Mouse (Mus musculus): ENCODE measurements around the gene Zfp2. TPM values are rescaled to one million over a fixed set of nuclear protein-coding genes. Genes with fewer than 3 reads are reported as not detected.

Zfp2 gene
- polyA plus RNA-seq, 1 experiment from 2014 or later = 18.2 TPM

GRCm38 (mm10) chr11:50886231-50886932 lies 29.6 kb downstream of the Zfp2 start:
- WGBS = 34% methylated on average over 8 of the region's 8 CpGs
- H3K4me3 ChIP-seq (ENCODE audit: low read length) = peak overlapping the region; percentile 54
- H3K27ac ChIP-seq (ENCODE audit: low read length) = no peak overlapping the region
- ATAC-seq (ENCODE audit: low FRiP score, low TSS enrichment) = no peak
- H3K4me2 ChIP-seq (replicated peaks; ENCODE audit: low read depth, low read length) = peak overlapping the region; percentile 70
- peaks cover 8% of the 10 kb centered on the region; the same call in 1 of the 2 replicates for H3K4me1 ChIP-seq (ENCODE audit: insufficient read depth, low read length)
- peaks cover 16% of the 10 kb centered on the region for H3K36me3 ChIP-seq (ENCODE audit: insufficient read depth, low read length)
- H3K9ac ChIP-seq (replicated peaks; ENCODE audit: low read length) = peak overlapping the region; percentile 73
- no peaks in the 10 kb centered on the region for H3K27me3 ChIP-seq (ENCODE audit: insufficient read depth, low read length)
- H3K9me3 ChIP-seq (ENCODE audit: low read length) = no peaks in the 10 kb centered on the region

GRCm38 (mm10) chr11:50883756-50884155 lies 32.2 kb downstream of the Zfp2 start:
- no peaks in the 10 kb centered on the region for H3K27me3 ChIP-seq (ENCODE audit: insufficient read depth, low read length)
- H3K4me3 ChIP-seq (ENCODE audit: low read length) = no peak overlapping the region
- peaks cover 36% of the 10 kb centered on the region for H3K36me3 ChIP-seq (ENCODE audit: insufficient read depth, low read length)
- H3K4me1 ChIP-seq (ENCODE audit: insufficient read depth, low read length) = peaks cover 8% of the 10 kb centered on the region; the same call in 1 of the 2 replicates
- no peaks in the 10 kb centered on the region for H3K9me3 ChIP-seq (ENCODE audit: low read length)
- no peak overlapping the region for H3K27ac ChIP-seq (ENCODE audit: low read length)
- no peak overlapping the region for H3K4me2 ChIP-seq (replicated peaks; ENCODE audit: low read depth, low read length)
- 80% methylated on average over 3 of the region's 3 CpGs for WGBS
- H3K9ac ChIP-seq (replicated peaks; ENCODE audit: low read length) = no peak overlapping the region
- no peak for ATAC-seq (ENCODE audit: low FRiP score, low TSS enrichment)

- Histone ChIP-seq H3K27me3 (ENCODE audit: insufficient read depth, low read length) (no peaks in the 10 kb centered on the region), H3K9ac (replicated peaks; ENCODE audit: low read length) (no peak overlapping the region), H3K36me3 (ENCODE audit: insufficient read depth, low read length) (peaks cover 64% of the 10 kb centered on the region), H3K4me2 (replicated peaks; ENCODE audit: low read depth, low read length) (no peak overlapping the region), H3K9me3 (ENCODE audit: low read length) (peaks cover 20% of the 10 kb centered on the region), H3K4me1 (ENCODE audit: insufficient read depth, low read length) (no peaks in the 10 kb centered on the region), H3K27ac (ENCODE audit: low read length) (no peak overlapping the region), H3K4me3 (ENCODE audit: low read length) (no peak overlapping the region)
- no peak for ATAC-seq (ENCODE audit: low FRiP score, low TSS enrichment)
- 92% methylated on average over 3 of the region's 3 CpGs for WGBS
These were observed 37.3 kb downstream of the Zfp2 start for GRCm38 (mm10) chr11:50878641-50879040.

GRCm38 (mm10) chr11:50850989-50851601 lies 64.9 kb downstream of the Zfp2 start:
- Histone ChIP-seq H3K36me3 (ENCODE audit: insufficient read depth, low read length) (no peaks in the 10 kb centered on the region), H3K4me3 (ENCODE audit: low read length) (peak overlapping the region; percentile 47), H3K27ac (ENCODE audit: low read length) (no peak overlapping the region), H3K4me2 (replicated peaks; ENCODE audit: low read depth, low read length) (peak overlapping the region; percentile 76), H3K4me1 (ENCODE audit: insufficient read depth, low read length) (peaks cover 9% of the 10 kb centered on the region), H3K9me3 (ENCODE audit: low read length) (no peaks in the 10 kb centered on the region), H3K27me3 (ENCODE audit: insufficient read depth, low read length) (peaks cover 52% of the 10 kb centered on the region), H3K9ac (replicated peaks; ENCODE audit: low read length) (peak overlapping the region; percentile 39; the same call in 1 of the 2 replicates)
- ATAC-seq (ENCODE audit: low FRiP score, low TSS enrichment) = peak; percentile 69
- under 1% methylated on average over 70 of the region's 72 CpGs for WGBS

- Histone ChIP-seq H3K27ac (ENCODE audit: low read length) (no peak within 1 kb of the TSS), H3K4me2 (replicated peaks; ENCODE audit: low read depth, low read length) (peak within 1 kb of the TSS; percentile 76), H3K4me1 (ENCODE audit: insufficient read depth, low read length) (peaks cover 9% of the 10 kb centered on the region), H3K4me3 (ENCODE audit: low read length) (peak within 1 kb of the TSS; percentile 47), H3K27me3 (ENCODE audit: insufficient read depth, low read length) (peaks cover 52% of the 10 kb centered on the region), H3K9ac (replicated peaks; ENCODE audit: low read length) (peak within 1 kb of the TSS; percentile 39; the same call in 1 of the 2 replicates), H3K9me3 (ENCODE audit: low read length) (no peaks in the 10 kb centered on the region), H3K36me3 (ENCODE audit: insufficient read depth, low read length) (no peaks in the 10 kb centered on the region)
- WGBS = under 1% methylated on average over 11 of the region's 11 CpGs
- no peak for ATAC-seq (ENCODE audit: low FRiP score, low TSS enrichment)
These were observed 65.7 kb downstream of the Zfp2 start, which contains the start of gene Grm6 for GRCm38 (mm10) chr11:50850177-50850735. Grm6 (plus strand) TSS chr11:50850685.

DNA sequence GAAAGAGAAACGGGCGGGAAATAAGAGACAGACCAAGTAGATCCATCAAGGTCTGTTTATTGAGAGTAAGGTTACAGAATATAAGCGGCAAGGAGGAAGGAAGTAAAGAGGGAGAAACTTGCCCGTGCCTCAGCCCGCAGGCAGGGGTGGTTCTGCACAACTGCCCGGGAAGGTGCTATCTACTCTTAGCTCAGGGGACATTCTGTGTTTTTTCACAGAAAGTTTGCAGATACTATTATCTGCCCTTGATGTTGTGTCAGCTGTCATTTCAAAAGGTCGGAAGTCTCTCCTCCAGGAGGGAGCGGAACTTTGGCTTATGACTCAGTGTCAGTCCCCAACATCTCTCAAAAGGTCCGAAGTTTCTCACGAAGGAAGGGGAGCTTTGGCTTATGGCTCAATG lies 66.7 kb downstream of the Zfp2 start:
- no peak for ATAC-seq (ENCODE audit: low FRiP score, low TSS enrichment)
- peaks cover 52% of the 10 kb centered on the region for H3K27me3 ChIP-seq (ENCODE audit: insufficient read depth, low read length)
- H3K4me1 ChIP-seq (ENCODE audit: insufficient read depth, low read length) = peaks cover 9% of the 10 kb centered on the region
- no peaks in the 10 kb centered on the region for H3K36me3 ChIP-seq (ENCODE audit: insufficient read depth, low read length)
- H3K9me3 ChIP-seq (ENCODE audit: low read length) = no peaks in the 10 kb centered on the region
- H3K9ac ChIP-seq (replicated peaks; ENCODE audit: low read length) = no peak overlapping the region
- 3% methylated on average over 10 of the region's 10 CpGs for WGBS
- no peak overlapping the region for H3K27ac ChIP-seq (ENCODE audit: low read length)
- no peak overlapping the region for H3K4me3 ChIP-seq (ENCODE audit: low read length)
- H3K4me2 ChIP-seq (replicated peaks; ENCODE audit: low read depth, low read length) = no peak overlapping the region

Other genes starting within 250 kb of the Zfp2 start
- 27.6 and 29.3 TPM in 2 replicates for gene Zfp354c, start 88.4 kb downstream of the Zfp2 start, polyA plus RNA-seq (2015; fragmentation: Nextera tagmentation; extraction: Ambion mirVana)
- gene Zfp879, start 74.6 kb downstream of the Zfp2 start, polyA plus RNA-seq (2015; fragmentation: Nextera tagmentation; extraction: Ambion mirVana) = 0.72 and 1.0 TPM in 2 replicates
- gene Grm6, start 65.5 kb downstream of the Zfp2 start, polyA plus RNA-seq (2015; fragmentation: Nextera tagmentation; extraction: Ambion mirVana) = 0.10 TPM in 1 of 2 replicates, not detected in the other
- 8.6 and 9.6 TPM in 2 replicates for gene Zfp454, start 28.5 kb downstream of the Zfp2 start, polyA plus RNA-seq (2015; fragmentation: Nextera tagmentation; extraction: Ambion mirVana)
- gene Zfp354b, start 15.5 kb upstream of the Zfp2 start, polyA plus RNA-seq (2015; fragmentation: Nextera tagmentation; extraction: Ambion mirVana) = 1.7 and 1.9 TPM in 2 replicates
- gene 4933414I15Rik, start 27.6 kb upstream of the Zfp2 start, polyA plus RNA-seq (2015; fragmentation: Nextera tagmentation; extraction: Ambion mirVana) = not detected in 2 replicates
- not detected in 2 replicates for gene Prop1, start 37.6 kb upstream of the Zfp2 start, polyA plus RNA-seq (2015; fragmentation: Nextera tagmentation; extraction: Ambion mirVana)
- gene Olfr1378, start 50.4 kb upstream of the Zfp2 start, polyA plus RNA-seq (2015; fragmentation: Nextera tagmentation; extraction: Ambion mirVana) = not detected in 2 replicates
- gene Olfr1377, start 65.8 kb upstream of the Zfp2 start, polyA plus RNA-seq (2015; fragmentation: Nextera tagmentation; extraction: Ambion mirVana) = not detected in 2 replicates
- not detected in 2 replicates for gene Olfr51, start 87.4 kb upstream of the Zfp2 start, polyA plus RNA-seq (2015; fragmentation: Nextera tagmentation; extraction: Ambion mirVana)
- gene Olfr54, start 98.1 kb upstream of the Zfp2 start, polyA plus RNA-seq (2015; fragmentation: Nextera tagmentation; extraction: Ambion mirVana) = not detected in 2 replicates
- gene Olfr1375, start 131.9 kb upstream of the Zfp2 start, polyA plus RNA-seq (2015; fragmentation: Nextera tagmentation; extraction: Ambion mirVana) = not detected in 2 replicates
- gene Zfp354a, start 143.1 kb upstream of the Zfp2 start, polyA plus RNA-seq (2015; fragmentation: Nextera tagmentation; extraction: Ambion mirVana) = 13.5 and 14.2 TPM in 2 replicates